Mouse (Mus musculus) small intestine, adult 2 months (tissue): ENCODE data around the gene Sult3a2.

ENCODE experiments used
- CTCF ChIP-seq: fragments of 200-500 bp; IDR thresholded peaks from 2 replicates; pipeline ENCODE4 v1.5.1; 2012; ENCODE audit warnings: low read depth, mild to moderate bottlenecking, control low read depth, inconsistent platforms, low read length, moderate library complexity, mixed read lengths; ENCODE audit not compliant: insufficient replicate concordance, insufficient read length; ENCODE audit errors: extremely low read depth
- POLR2A ChIP-seq: fragments of 200-500 bp; IDR thresholded peaks from 2 replicates; pipeline ENCODE4 v1.6.1; 2012; ENCODE audit warnings: low read depth, mild to moderate bottlenecking, control low read depth, inconsistent platforms, low read length, moderate library complexity

- TF ChIP-seq CTCF (no peak), POLR2A (no peak)
Measured at GRCm38 (mm10) chr10:33786604-33787003, at the start of gene Sult3a2.
